18 mouse cellular contexts compared by ENCODE assay signal in genomic region chr5:144872326-144872725, GRCm38 (mm10).
A peak's percentile ranks its signal among the peaks of the same experiment; 100 is the strongest.
DNase-seq lines count a peak whose midpoint lies in the region; ATAC-seq and TF ChIP-seq lines count a peak whose summit lies in the region.
"Had no signal": no experiment of that assay in that cellular context is flagged by ENCODE, and none has a peak within 500 bp of the region (broad histone marks: within the 10 kb centered on the region; RNA-seq: fewer than 3 reads in every experiment).

No protein-coding gene starts in this region.

- H3K36me3 ChIP-seq in heart, embryonic 11.5 days (ENCODE audit: control insufficient read depth, insufficient read depth, low read length): 0 out of 2 replicates have a peak, but pooled peaks cover 3% of the 10 kb centered on the region
- H3K36me3 ChIP-seq in liver, adult 2 months (ENCODE audit: control insufficient read depth, insufficient read depth, low read length): no peaks in the 10 kb centered on the region
- no peaks in the 10 kb centered on the region for H3K36me3 ChIP-seq in liver, embryonic 11.5 days (ENCODE audit: control insufficient read depth, insufficient read depth, low read length)
- H3K36me3 ChIP-seq in embryonic facial prominence, embryonic 10.5 days (replicated peaks): peaks cover 8% of the 10 kb centered on the region

- H3K4me2 ChIP-seq in heart, embryonic 11.5 days: no peak overlapping the region
- H3K4me2 ChIP-seq in liver, embryonic 11.5 days: no peak overlapping the region
- H3K4me2 ChIP-seq: hindbrain, embryonic 14.5 days; limb, embryonic 15.5 days had no signal

- TF ChIP-seq POLR2A in liver, adult 2 months (IDR thresholded peaks at IDR 0.05; ENCODE audit: extremely low read depth, insufficient read depth, low read length): no peak

- no peaks in the 10 kb centered on the region for H3K27me3 ChIP-seq in heart, embryonic 11.5 days (ENCODE audit: control insufficient read depth, insufficient read depth, low read length)
- no peaks in the 10 kb centered on the region for H3K27me3 ChIP-seq in liver, adult 2 months (ENCODE audit: control insufficient read depth, insufficient read depth, low read length)
- H3K27me3 ChIP-seq in liver, embryonic 11.5 days (replicated peaks; ENCODE audit: control insufficient read depth, insufficient read depth, low read length): no peaks in the 10 kb centered on the region
- no peaks in the 10 kb centered on the region for H3K27me3 ChIP-seq in embryonic facial prominence, embryonic 10.5 days (replicated peaks; ENCODE audit: low read depth, poor library complexity, severe bottlenecking)
- H3K27me3 ChIP-seq: limb, embryonic 15.5 days had no signal

- peak; percentile 17 to 41 for DNase-seq in heart, adult 9 months (ENCODE audit: low spot score in 2 of 2)
- peak; percentile 17 for DNase-seq in liver, adult 2 months (ENCODE audit: extremely low read depth, low read depth, low spot score)
- no peak for DNase-seq in liver, embryonic 11.5 days (ENCODE audit: low spot score)
- DNase-seq in embryonic facial prominence, embryonic 10.5 days (ENCODE audit: low spot score): peak; percentile 24
- DNase-seq in mesoderm, embryonic 11.5 days (ENCODE audit: low read depth, low spot score): peak; percentile 38
- DNase-seq in urinary bladder, adult 18-20 months (ENCODE audit: low spot score in 2 of 2): no peak
- DNase-seq in cerebellum, adult 8-10 months: no peak
- DNase-seq: adrenal gland, adult 8-10 months; cerebellum, adult 9-11 months; gastrocnemius, postnatal 14 days; heart, adult 2 months; liver, postnatal 0 days; lung, postnatal 10 days; right cerebral cortex, postnatal 4 days had no signal

- ATAC-seq in heart, embryonic 11.5 days (replicated peaks; ENCODE audit: insufficient number of reproducible peaks, low FRiP score, low TSS enrichment): no peak
- ATAC-seq in liver, embryonic 11.5 days (replicated peaks; ENCODE audit: low FRiP score): no peak
- ATAC-seq: forebrain, embryonic 14.5 days; liver, postnatal 0 days had no signal

- no peaks in the 10 kb centered on the region for H3K9me3 ChIP-seq in heart, embryonic 11.5 days (replicated peaks; ENCODE audit: control insufficient read depth, low read length)
- H3K9me3 ChIP-seq in liver, embryonic 11.5 days (ENCODE audit: control insufficient read depth, low read length): no peaks in the 10 kb centered on the region
- no peaks in the 10 kb centered on the region for H3K9me3 ChIP-seq in embryonic facial prominence, embryonic 10.5 days
- H3K9me3 ChIP-seq: limb, embryonic 15.5 days had no signal

- H3K4me3 ChIP-seq in heart, embryonic 11.5 days (ENCODE audit: low read depth, low read length): no peak overlapping the region
- no peak overlapping the region for H3K4me3 ChIP-seq in liver, adult 2 months (ENCODE audit: insufficient read depth, low read depth, low read length)
- no peak overlapping the region for H3K4me3 ChIP-seq in liver, embryonic 11.5 days (ENCODE audit: low read depth, low read length)
- no peak overlapping the region for H3K4me3 ChIP-seq in embryonic facial prominence, embryonic 10.5 days
- H3K4me3 ChIP-seq: heart, adult 2 months; limb, embryonic 15.5 days had no signal

- no peak overlapping the region for H3K27ac ChIP-seq in heart, embryonic 11.5 days (ENCODE audit: low read depth, low read length)
- no peak overlapping the region for H3K27ac ChIP-seq in liver, adult 2 months (replicated peaks; ENCODE audit: insufficient read depth, low read depth, low read length)
- no peak overlapping the region for H3K27ac ChIP-seq in liver, embryonic 11.5 days (ENCODE audit: low read depth, low read length)
- H3K27ac ChIP-seq in embryonic facial prominence, embryonic 10.5 days (replicated peaks): peak overlapping the region; percentile 3; the same call in 1 of the 2 replicates
- H3K27ac ChIP-seq: heart, adult 2 months; hindbrain, embryonic 14.5 days; limb, embryonic 15.5 days had no signal

- WGBS in heart, embryonic 11.5 days (ENCODE audit: insufficient replicate concordance): 68% methylated on average over 5 of the region's 5 CpGs
- WGBS in liver, adult 2 months: 71% methylated on average over 5 of the region's 5 CpGs
- 69% methylated on average over 5 of the region's 5 CpGs for WGBS in liver, embryonic 11.5 days
- 69% methylated on average over 5 of the region's 5 CpGs for WGBS in embryonic facial prominence, embryonic 10.5 days

- peaks cover 9% of the 10 kb centered on the region; the same call in 1 of the 2 replicates for H3K4me1 ChIP-seq in heart, embryonic 11.5 days (ENCODE audit: control insufficient read depth, insufficient read depth, low read length)
- H3K4me1 ChIP-seq in liver, adult 2 months (ENCODE audit: control insufficient read depth, insufficient read depth, low read length): no peaks in the 10 kb centered on the region
- H3K4me1 ChIP-seq in liver, embryonic 11.5 days (replicated peaks; ENCODE audit: control insufficient read depth, insufficient read depth, low read length): no peaks in the 10 kb centered on the region; the same call in 1 of the 2 replicates
- H3K4me1 ChIP-seq in embryonic facial prominence, embryonic 10.5 days: peaks cover 16% of the 10 kb centered on the region

- no peak for TF ChIP-seq CTCF in liver, adult 2 months (IDR thresholded peaks at IDR 0.05; ENCODE audit: low read depth, low read length)

- H3K79me2 ChIP-seq in liver, adult 2 months (ENCODE audit: control insufficient read depth, insufficient read depth, low read length): no peaks in the 10 kb centered on the region

- no peak overlapping the region for H3K9ac ChIP-seq in heart, embryonic 11.5 days (ENCODE audit: low read depth, low read length)
- H3K9ac ChIP-seq in liver, adult 2 months (ENCODE audit: low read depth, low read length): no peak overlapping the region
- no peak overlapping the region for H3K9ac ChIP-seq in liver, embryonic 11.5 days (ENCODE audit: low read depth, low read length)
- H3K9ac ChIP-seq: hindbrain, embryonic 14.5 days; limb, embryonic 15.5 days; liver, postnatal 0 days had no signal

Comparison
In these comparisons a context has a peak if more than half of its experiments do, and no peak if none do; other contexts are left out.
1. DNase-seq: peak in heart, adult 9 months (2 of 2), liver, adult 2 months (single experiment), embryonic facial prominence, embryonic 10.5 days (single experiment) and mesoderm, embryonic 11.5 days (single experiment); none in liver, embryonic 11.5 days (single experiment), urinary bladder, adult 18-20 months (0 of 2) and cerebellum, adult 8-10 months (single experiment).